In the genomic region with DNA sequence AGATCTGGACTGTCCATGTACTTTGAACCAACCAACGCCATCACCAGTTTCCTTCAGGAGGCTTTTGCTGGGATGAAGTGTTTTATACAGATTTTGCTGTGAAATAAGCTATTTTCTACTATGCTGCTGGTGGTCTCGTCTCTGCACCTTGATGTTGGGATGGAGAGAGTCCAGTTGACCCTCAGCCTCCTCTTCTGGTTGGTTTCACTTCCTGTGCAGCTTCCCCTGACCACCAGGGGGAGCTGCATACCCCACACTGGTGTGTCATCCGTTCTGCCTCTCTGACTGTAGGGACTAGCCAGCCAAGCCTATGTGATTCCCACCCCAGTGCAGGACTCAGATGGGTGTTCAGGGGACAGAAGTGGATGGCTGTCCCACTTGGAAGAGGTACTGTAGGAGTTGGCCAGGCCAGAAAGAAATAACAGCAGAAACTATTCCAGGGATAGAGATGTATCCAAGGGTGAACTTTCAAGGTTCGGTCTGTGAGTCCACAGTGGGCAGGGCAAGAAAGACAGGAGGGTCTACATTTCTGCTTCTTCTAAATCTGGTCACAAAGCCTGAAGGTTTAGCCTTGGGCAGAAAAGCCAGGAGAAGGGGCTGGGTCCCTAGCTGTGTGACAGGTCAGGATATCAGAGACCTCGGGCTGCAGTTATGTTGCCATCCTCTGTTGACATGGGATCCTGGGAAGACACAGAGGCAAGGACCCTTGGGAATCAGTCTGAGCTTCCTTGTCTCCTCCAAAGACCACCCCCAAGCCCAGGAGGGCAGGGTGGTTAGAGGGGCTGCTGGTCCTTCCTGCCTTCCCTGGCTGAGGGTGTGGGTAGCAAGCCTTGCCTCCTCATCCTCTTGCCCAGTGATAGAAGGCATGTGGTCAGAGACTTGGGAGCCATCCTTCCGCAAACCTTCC, we compare ENCODE assay signal across 9 mouse cellular contexts. TPM values are rescaled to one million over a fixed set of nuclear protein-coding genes. Genes with fewer than 3 reads are reported as not detected.
DNase-seq lines count a peak whose midpoint lies in the region; ATAC-seq and TF ChIP-seq lines count a peak whose summit lies in the region.
"Had no signal": no experiment of that assay in that cellular context is flagged by ENCODE, and none has a peak within 500 bp of the region (broad histone marks: within the 10 kb centered on the region; RNA-seq: fewer than 3 reads in every experiment).

No protein-coding gene starts in this region.

- peak; percentile 72 for TF ChIP-seq CTCF in hindbrain, postnatal 0 days (IDR thresholded peaks at IDR 0.05; ENCODE audit: low read depth)
- peak; percentile 81 for TF ChIP-seq CTCF in gastrocnemius, adult 2 months (IDR thresholded peaks at IDR 0.05)

- intact Hi-C loops in gastrocnemius, adult 2 months (cut with DNase I): no loop called here

- peak; percentile 28 for DNase-seq in hindbrain, postnatal 0 days (ENCODE audit: low spot score)
- DNase-seq in CD8-positive naive resting alpha-beta T cell, adult 2 months (ENCODE audit: low read depth in 2 of 2, low spot score in 2 of 2): peak; percentile 70 to 78
- DNase-seq in adrenal gland, adult 8-10 months: peak; percentile 24
- DNase-seq in gastrocnemius, adult 2 months: peak; percentile 69
- DNase-seq in limb, embryonic 10.5 days (ENCODE audit: low spot score): peak; percentile 55

- 75% methylated on average over 6 of the region's 6 CpGs for WGBS in hindbrain, postnatal 0 days
- WGBS in hindbrain, embryonic 12.5 days: 71% methylated on average over 6 of the region's 6 CpGs
- 77% methylated on average over 6 of the region's 6 CpGs for WGBS in limb, embryonic 10.5 days
- 74% methylated on average over 6 of the region's 6 CpGs for WGBS in forebrain, embryonic 15.5 days

- ATAC-seq in hindbrain, postnatal 0 days: no peak
- ATAC-seq in hindbrain, embryonic 12.5 days (ENCODE audit: low FRiP score): no peak
- ATAC-seq in neutrophil, adult 5-6 weeks (ENCODE audit: extremely low read depth, insufficient number of reproducible peaks, low FRiP score, poor library complexity, severe bottlenecking): peak; percentile 24; the same call in 1 of the 2 replicates
- no peak for ATAC-seq in forebrain, embryonic 15.5 days (replicated peaks)

- H3K27me3 ChIP-seq in hindbrain, postnatal 0 days (ENCODE audit: insufficient read depth, low read length): no peaks in the 10 kb centered on the region
- H3K27me3 ChIP-seq in hindbrain, embryonic 12.5 days: 0 out of 2 replicates have a peak, but pooled peaks cover 2% of the 10 kb centered on the region
- H3K27me3 ChIP-seq in limb, embryonic 10.5 days (ENCODE audit: low read depth, poor library complexity, severe bottlenecking): 0 out of 2 replicates have a peak, but pooled peaks cover 3% of the 10 kb centered on the region
- no peaks in the 10 kb centered on the region for H3K27me3 ChIP-seq in forebrain, embryonic 15.5 days

- H3K4me1 ChIP-seq in hindbrain, postnatal 0 days (ENCODE audit: insufficient read depth, low read length): no peaks in the 10 kb centered on the region
- no peaks in the 10 kb centered on the region for H3K4me1 ChIP-seq in hindbrain, embryonic 12.5 days
- no peaks in the 10 kb centered on the region for H3K4me1 ChIP-seq in limb, embryonic 10.5 days
- H3K4me1 ChIP-seq in forebrain, embryonic 15.5 days: no peaks in the 10 kb centered on the region

- no peaks in the 10 kb centered on the region for H3K36me3 ChIP-seq in hindbrain, postnatal 0 days (ENCODE audit: insufficient read depth, low read length)
- H3K36me3 ChIP-seq in hindbrain, embryonic 12.5 days: no peaks in the 10 kb centered on the region
- no peaks in the 10 kb centered on the region for H3K36me3 ChIP-seq in limb, embryonic 10.5 days
- H3K36me3 ChIP-seq in forebrain, embryonic 15.5 days: no peaks in the 10 kb centered on the region

- no peak overlapping the region for H3K27ac ChIP-seq in hindbrain, postnatal 0 days
- H3K27ac ChIP-seq in hindbrain, embryonic 12.5 days: no peak overlapping the region
- no peak overlapping the region for H3K27ac ChIP-seq in gastrocnemius, adult 2 months
- H3K27ac ChIP-seq in limb, embryonic 10.5 days: no peak overlapping the region
- H3K27ac ChIP-seq in forebrain, embryonic 15.5 days (replicated peaks): no peak overlapping the region

- H3K4me2 ChIP-seq in hindbrain, postnatal 0 days (ENCODE audit: low read depth, low read length): no peak overlapping the region
- H3K4me2 ChIP-seq in hindbrain, embryonic 12.5 days (replicated peaks): no peak overlapping the region
- no peak overlapping the region for H3K4me2 ChIP-seq in forebrain, embryonic 15.5 days (replicated peaks)

- no peaks in the 10 kb centered on the region for H3K9me3 ChIP-seq in hindbrain, postnatal 0 days (ENCODE audit: low read length)
- no peaks in the 10 kb centered on the region for H3K9me3 ChIP-seq in hindbrain, embryonic 12.5 days (replicated peaks)
- no peaks in the 10 kb centered on the region for H3K9me3 ChIP-seq in limb, embryonic 10.5 days (replicated peaks)
- no peaks in the 10 kb centered on the region for H3K9me3 ChIP-seq in forebrain, embryonic 15.5 days

- H3K4me3 ChIP-seq in hindbrain, postnatal 0 days (ENCODE audit: low read length): no peak overlapping the region
- H3K4me3 ChIP-seq in hindbrain, embryonic 12.5 days: no peak overlapping the region
- H3K4me3 ChIP-seq in gastrocnemius, adult 2 months: no peak overlapping the region
- H3K4me3 ChIP-seq in limb, embryonic 10.5 days: no peak overlapping the region
- no peak overlapping the region for H3K4me3 ChIP-seq in forebrain, embryonic 15.5 days
- H3K4me3 ChIP-seq: erythroblast, embryonic 14.5 days had no signal

- no peak overlapping the region for H3K9ac ChIP-seq in hindbrain, postnatal 0 days (replicated peaks; ENCODE audit: low read length)
- H3K9ac ChIP-seq in hindbrain, embryonic 12.5 days: no peak overlapping the region
- H3K9ac ChIP-seq in forebrain, embryonic 15.5 days (replicated peaks): no peak overlapping the region

RNA-seq across cellular contexts. Expression of a gene that starts 2.2 kb away (rescaled TPM):
- not detected in 2 replicates for total RNA-seq in hindbrain, postnatal 0 days (2014; rRNA removed)
- 2.7 TPM in 2 replicates for polyA plus RNA-seq in hindbrain, postnatal 0 days (2015; fragmentation: Nextera tagmentation; extraction: Ambion mirVana)
- polyA plus RNA-seq in hindbrain, embryonic 12.5 days (2016; fragmentation: Nextera tagmentation; extraction: Ambion mirVana): 4.8 and 5.0 TPM in 2 replicates
- total RNA-seq in adrenal gland, adult 8-10 months (2022): 10 to 100 TPM; 13.4 to 23.4 (median 19.6) TPM
- total RNA-seq in gastrocnemius, adult 2 months (2021): under 1 TPM in 1 of 2 experiments, not detected in 1; 0.71 TPM
- polyA plus RNA-seq in limb, embryonic 10.5 days (2016; fragmentation: Nextera tagmentation; extraction: Ambion mirVana): 2.4 and 3.9 TPM in 2 replicates
- total RNA-seq in neutrophil, adult 5-6 weeks (2017): 2,308 and 2,325 TPM in 2 replicates
- polyA plus RNA-seq in forebrain, embryonic 15.5 days (2015; fragmentation: Nextera tagmentation; extraction: Ambion mirVana): 1.5 and 1.9 TPM in 2 replicates

RNA-seq across cellular contexts. Expression of a gene that starts 9.7 kb away (rescaled TPM):
- 3.5 and 8.9 TPM in 2 replicates for total RNA-seq in hindbrain, postnatal 0 days (2014; rRNA removed)
- 14.0 and 14.6 TPM in 2 replicates for polyA plus RNA-seq in hindbrain, postnatal 0 days (2015; fragmentation: Nextera tagmentation; extraction: Ambion mirVana)
- 11.6 and 13.4 TPM in 2 replicates for polyA plus RNA-seq in hindbrain, embryonic 12.5 days (2016; fragmentation: Nextera tagmentation; extraction: Ambion mirVana)
- total RNA-seq in adrenal gland, adult 8-10 months (2022): 10 to 100 TPM in 2 of 4 experiments, 1 to 10 TPM in 2; 6.0 to 21.7 (median 13.2) TPM
- 1 to 10 TPM in 1 of 2 experiments, under 1 TPM in 1; 0.71 to 1.9 TPM for total RNA-seq in gastrocnemius, adult 2 months (2021)
- polyA plus RNA-seq in limb, embryonic 10.5 days (2016; fragmentation: Nextera tagmentation; extraction: Ambion mirVana): 5.1 and 6.5 TPM in 2 replicates
- total RNA-seq in neutrophil, adult 5-6 weeks (2017): 15.0 and 22.1 TPM in 2 replicates
- polyA plus RNA-seq in forebrain, embryonic 15.5 days (2015; fragmentation: Nextera tagmentation; extraction: Ambion mirVana): 12.8 and 15.7 TPM in 2 replicates

RNA-seq across cellular contexts. Expression of a gene that starts 32.0 kb away (rescaled TPM):
- total RNA-seq in hindbrain, postnatal 0 days (2014; rRNA removed): 1.7 and 2.8 TPM in 2 replicates
- polyA plus RNA-seq in hindbrain, postnatal 0 days (2015; fragmentation: Nextera tagmentation; extraction: Ambion mirVana): 5.9 and 6.7 TPM in 2 replicates
- 2.3 and 2.5 TPM in 2 replicates for polyA plus RNA-seq in hindbrain, embryonic 12.5 days (2016; fragmentation: Nextera tagmentation; extraction: Ambion mirVana)
- not detected for total RNA-seq in adrenal gland, adult 8-10 months (2022)
- not detected for total RNA-seq in gastrocnemius, adult 2 months (2021)
- 3.5 and 4.4 TPM in 2 replicates for polyA plus RNA-seq in limb, embryonic 10.5 days (2016; fragmentation: Nextera tagmentation; extraction: Ambion mirVana)
- total RNA-seq in neutrophil, adult 5-6 weeks (2017): 4.2 and 7.4 TPM in 2 replicates
- 1.0 and 1.8 TPM in 2 replicates for polyA plus RNA-seq in forebrain, embryonic 15.5 days (2015; fragmentation: Nextera tagmentation; extraction: Ambion mirVana)
- polyA plus RNA-seq: erythroblast, embryonic 14.5 days had no signal

RNA-seq across cellular contexts. Expression of a gene that starts 36.0 kb away (rescaled TPM):
- total RNA-seq in hindbrain, postnatal 0 days (2014; rRNA removed): 220 and 259 TPM in 2 replicates
- polyA plus RNA-seq in hindbrain, postnatal 0 days (2015; fragmentation: Nextera tagmentation; extraction: Ambion mirVana): 553 and 564 TPM in 2 replicates
- polyA plus RNA-seq in hindbrain, embryonic 12.5 days (2016; fragmentation: Nextera tagmentation; extraction: Ambion mirVana): 333 and 369 TPM in 2 replicates
- 100 to 1,000 TPM in 2 of 4 experiments, 10 to 100 TPM in 2; 81.0 to 121 (median 98.4) TPM for total RNA-seq in adrenal gland, adult 8-10 months (2022)
- total RNA-seq in gastrocnemius, adult 2 months (2021): 10 to 100 TPM; 12.2 to 27.1 TPM
- 280 and 308 TPM in 2 replicates for polyA plus RNA-seq in limb, embryonic 10.5 days (2016; fragmentation: Nextera tagmentation; extraction: Ambion mirVana)
- 471 and 477 TPM in 2 replicates for total RNA-seq in neutrophil, adult 5-6 weeks (2017)
- 326 and 335 TPM in 2 replicates for polyA plus RNA-seq in forebrain, embryonic 15.5 days (2015; fragmentation: Nextera tagmentation; extraction: Ambion mirVana)

RNA-seq across cellular contexts. Expression of a gene that starts 39.0 kb away (rescaled TPM):
- not detected in 2 replicates for total RNA-seq in hindbrain, postnatal 0 days (2014; rRNA removed)
- polyA plus RNA-seq in hindbrain, postnatal 0 days (2015; fragmentation: Nextera tagmentation; extraction: Ambion mirVana): not detected in 2 replicates
- polyA plus RNA-seq in hindbrain, embryonic 12.5 days (2016; fragmentation: Nextera tagmentation; extraction: Ambion mirVana): not detected in 2 replicates
- total RNA-seq in adrenal gland, adult 8-10 months (2022): under 1 TPM in 1 of 4 experiments, not detected in 3; 0.40 TPM
- not detected for total RNA-seq in gastrocnemius, adult 2 months (2021)
- polyA plus RNA-seq in limb, embryonic 10.5 days (2016; fragmentation: Nextera tagmentation; extraction: Ambion mirVana): not detected in 2 replicates
- 0.58 TPM in 1 of 2 replicates, not detected in the other for total RNA-seq in neutrophil, adult 5-6 weeks (2017)
- not detected in 2 replicates for polyA plus RNA-seq in forebrain, embryonic 15.5 days (2015; fragmentation: Nextera tagmentation; extraction: Ambion mirVana)
- polyA plus RNA-seq: erythroblast, embryonic 14.5 days had no signal

Comparison
In these comparisons a context has a peak if more than half of its experiments do, and no peak if none do; other contexts are left out.
1. DNase-seq: peak in every context shown above with its lines; median percentile 74 in CD8-positive naive resting alpha-beta T cell, adult 2 months; 69 in gastrocnemius, adult 2 months; 55 in limb, embryonic 10.5 days; 28 in hindbrain, postnatal 0 days; 24 in adrenal gland, adult 8-10 months.
2. RNA of a gene that starts 2.2 kb away (total RNA-seq): 2,308 to 2,325 TPM in neutrophil, adult 5-6 weeks; 13.4 to 23.4 TPM in adrenal gland, adult 8-10 months, 0.71 TPM in gastrocnemius, adult 2 months and not detected in hindbrain, postnatal 0 days; every median in the first group is over 10 times any median in the second.